Mouse (Mus musculus) Patski (cell line): ENCODE measurements around the gene Olfr1380. TPM values are rescaled to one million over a fixed set of nuclear protein-coding genes. Genes with fewer than 3 reads are reported as not detected.
"Not testable (repeated sequence)": the region's sequence is repeated elsewhere in the genome, so short reads cannot be mapped to it uniquely, and the experiment has no call there.

ENCODE experiments used
- ATAC-seq: fragments of 100-300 bp; one replicate; pipeline ENCODE4 v1.8.0; 2021
- CTCF ChIA-PET: fragments of 350-600 bp; sonication (Branson Sonifier 250); formaldehyde crosslinking; loops from one replicate; lab custom pipeline; 2022; ENCODE audit warnings: inconsistent platforms; lab: Charles Lee
- POLR2A ChIA-PET: fragments of 350-600 bp; sonication (Branson Sonifier 250); formaldehyde crosslinking; loops from one replicate; lab custom pipeline; 2022; ENCODE audit warnings: antibody characterized with exemption, inconsistent platforms; lab: Charles Lee
- DNase-seq: peaks from one replicate; pipeline ENCODE4 v3.0.0-alpha.2; 2011; ENCODE audit warnings: low read depth, low spot score
- H3K27me3 ChIP-seq: fragments of 371-371 bp; one replicate; pipeline ENCODE4 v1.5.1; 2021
- CTCF ChIP-seq: fragments of 100-300 bp; IDR thresholded peaks from one replicate; pipeline ENCODE4 v1.5.1; 2021
- in situ Hi-C: fragments of 300-500 bp; cut with MboI; formaldehyde crosslinking; loops from 3 replicates; pipeline ENCODE4 v1.11.1; 2018; ENCODE audit warnings: low pct_unique_long_range_greater_than_20kb, mixed read lengths
- polyA plus RNA-seq: library from polyadenylated mRNA; unstranded; gene quantifications from one replicate; pipeline ENCODE4 v1.2.3, GENCODE M21; 2021

The Olfr1380 gene
- not detected for polyA plus RNA-seq

DNA sequence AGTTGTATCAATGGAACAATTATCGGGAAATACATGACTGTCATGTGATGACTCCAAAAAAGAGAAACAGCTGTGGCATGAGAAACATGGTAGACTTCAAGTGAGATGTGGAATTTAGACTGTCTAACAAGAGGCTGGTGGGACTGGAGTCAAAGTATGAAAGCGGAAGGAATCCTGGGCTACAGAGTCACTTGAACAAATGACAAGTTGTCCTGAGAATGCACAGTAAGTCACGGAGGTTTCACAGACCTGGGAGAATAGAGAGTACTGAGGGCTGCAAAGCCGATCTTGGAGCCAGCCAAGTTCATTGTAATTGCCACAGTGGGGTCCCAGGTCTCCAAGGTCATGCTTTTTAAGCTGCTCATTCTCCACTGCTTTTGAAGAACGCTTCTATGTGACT is at the start of gene Olfr1380:
Olfr1380 (plus strand) TSS at position 301 of the 400 bp plus-strand sequence.
- in situ Hi-C loops, ATAC-seq, CTCF ChIA-PET, H3K27me3 ChIP-seq, POLR2A ChIA-PET, DNase-seq: not testable (repeated sequence)

- no peak for DNase-seq
- H3K27me3 ChIP-seq: peaks cover 9% of the 10 kb centered on the region
These were observed 38.6 kb upstream of the Olfr1380 start for GRCm38 (mm10) chr11:49518086-49518485.

GRCm38 (mm10) chr11:49519348-49519747 is 37.3 kb upstream of the Olfr1380 start, which contains the start of gene Olfr1383:
Gene Olfr1383, plus strand, starts transcription at chr11:49519648.
- ATAC-seq: no peak
- no peak for DNase-seq
- peaks cover 9% of the 10 kb centered on the region for H3K27me3 ChIP-seq
- in situ Hi-C loops: no loop called here
- TF ChIP-seq CTCF: no peak
- ChIA-PET POLR2A (no interaction called here), CTCF (no interaction called here)

More at GRCm38 (mm10) chr11:49518086-49518485, 38.6 kb upstream of the Olfr1380 start:
- no peak for TF ChIP-seq CTCF
- in situ Hi-C loops: no loop called here
- ChIA-PET CTCF (no interaction called here), POLR2A (no interaction called here)
- ATAC-seq: no peak

GRCm38 (mm10) chr11:49527947-49528346 is 28.7 kb upstream of the Olfr1380 start, which contains the start of gene Olfr1382:
Gene Olfr1382, plus strand, starts transcription at chr11:49528247.
- in situ Hi-C loops: loop anchor here (25.0 kb wide), 1 partner anchor 341 kb away; the partner anchor contains the start of gene Btnl9
- ChIA-PET POLR2A (no interaction called here), CTCF (no interaction called here)

DNA sequence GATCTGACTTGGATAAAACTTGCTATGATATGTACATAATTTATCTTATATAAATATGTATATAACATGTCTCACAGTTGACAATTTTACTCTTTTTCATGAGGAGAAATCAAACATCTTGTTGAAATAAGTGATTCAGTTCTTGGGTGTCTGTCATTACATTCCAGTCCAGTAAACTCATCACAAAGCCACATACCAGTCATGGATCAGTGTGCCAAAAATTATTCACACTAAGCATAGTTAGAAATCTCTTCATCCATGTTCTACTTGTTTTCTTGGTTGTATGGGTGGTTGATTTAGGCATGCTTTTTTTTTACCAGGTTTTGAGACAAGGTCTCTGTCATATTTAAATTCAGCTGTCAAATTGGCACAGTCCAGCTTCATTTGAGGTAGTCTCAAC is 23.9 kb upstream of the Olfr1380 start:
- peak; percentile 65 for ATAC-seq
- in situ Hi-C loops: loop anchor here (25.0 kb wide), 1 partner anchor 345 kb away; the partner anchor contains the start of gene Btnl9
- ChIA-PET POLR2A (no interaction called here), CTCF (no interaction called here)
- H3K27me3 ChIP-seq: no peaks in the 10 kb centered on the region
- DNase-seq: peak; percentile 15
- TF ChIP-seq CTCF: no peak

More at GRCm38 (mm10) chr11:49527947-49528346, 28.7 kb upstream of the Olfr1380 start, which contains the start of gene Olfr1382:
- TF ChIP-seq CTCF: no peak
- DNase-seq (no peak), ATAC-seq (no peak)
- H3K27me3 ChIP-seq: no peaks in the 10 kb centered on the region

DNA sequence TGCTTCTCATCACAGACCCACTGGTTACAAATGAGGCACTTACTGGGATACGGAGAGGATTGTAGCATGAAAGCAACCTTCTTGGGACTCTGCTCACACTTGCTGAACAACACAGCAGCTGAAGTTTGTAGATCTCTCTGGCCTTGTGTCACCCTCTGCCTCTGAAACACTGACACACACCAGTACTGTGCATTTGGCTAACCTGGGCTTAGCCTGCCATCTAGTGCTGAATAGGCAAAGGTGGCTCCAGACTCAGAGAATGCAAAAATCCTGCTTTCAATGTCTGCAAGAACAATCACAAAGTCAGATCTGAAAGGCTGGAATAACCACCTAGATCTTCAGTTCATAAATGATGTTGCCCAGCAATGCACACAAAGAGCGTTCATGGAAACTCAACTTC is 20.0 kb upstream of the Olfr1380 start:
- CTCF ChIA-PET, DNase-seq, H3K27me3 ChIP-seq, POLR2A ChIA-PET: not testable (repeated sequence)
- peak; percentile 59 for TF ChIP-seq CTCF
- peak; percentile 57 for ATAC-seq
- in situ Hi-C loops: loop anchor here (25.0 kb wide), 1 partner anchor 349 kb away; the partner anchor contains the start of gene Btnl9

- in situ Hi-C loops: loop anchor here (25.0 kb wide), 1 partner anchor 356 kb away; the partner anchor contains the start of gene Btnl9
- POLR2A ChIA-PET: interaction anchor here (0.6 kb wide), 1 partner anchor 110 kb away, joined by 4 read pairs; no protein-coding TSS in a partner anchor
- H3K27me3 ChIP-seq, CTCF ChIA-PET, ATAC-seq, DNase-seq: not testable (repeated sequence)
These were observed 13.5 kb upstream of the Olfr1380 start, which contains the start of gene Olfr1381 for GRCm38 (mm10) chr11:49543149-49543548. Gene Olfr1381, plus strand, starts transcription at chr11:49543449.

DNA sequence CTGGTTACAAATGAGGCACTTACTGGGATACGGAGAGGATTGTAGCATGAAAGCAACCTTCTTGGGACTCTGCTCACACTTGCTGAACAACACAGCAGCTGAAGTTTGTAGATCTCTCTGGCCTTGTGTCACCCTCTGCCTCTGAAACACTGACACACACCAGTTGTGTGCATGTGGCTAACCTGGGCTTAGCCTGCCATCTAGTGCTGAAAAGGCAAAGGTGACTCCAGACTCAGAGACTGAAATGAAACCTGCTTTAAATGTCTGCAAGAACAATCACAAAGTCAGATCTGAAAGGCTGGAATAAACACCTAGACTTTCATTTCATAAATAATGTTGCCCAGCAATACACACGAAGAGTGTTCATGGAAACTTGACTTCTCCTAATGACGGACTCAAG is 2.6 kb upstream of the Olfr1380 start:
- ATAC-seq: peak; percentile 60
- H3K27me3 ChIP-seq, in situ Hi-C loops, CTCF ChIA-PET, POLR2A ChIA-PET, DNase-seq: not testable (repeated sequence)
- TF ChIP-seq CTCF: peak; percentile 55

DNA sequence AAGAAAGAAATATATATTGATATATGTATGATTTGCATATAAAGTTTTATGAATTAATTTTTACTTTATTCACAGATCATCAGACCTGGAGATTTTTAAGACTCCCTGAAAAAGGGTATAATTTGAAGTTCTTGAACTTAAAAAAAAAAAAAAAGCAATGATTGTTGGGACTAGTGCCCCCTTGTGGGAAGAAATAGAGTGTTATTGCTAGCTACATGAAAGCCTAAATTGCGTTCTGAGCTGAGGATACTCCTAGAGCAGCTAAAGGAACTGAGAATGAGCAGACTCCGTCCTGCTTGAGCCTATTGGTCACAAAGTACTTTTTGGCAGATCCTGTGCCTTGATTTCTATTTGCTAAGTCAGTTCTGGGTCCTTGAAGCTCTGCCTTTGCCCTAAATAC is 18.4 kb downstream of the Olfr1380 start:
- DNase-seq, CTCF ChIA-PET, POLR2A ChIA-PET, ATAC-seq, in situ Hi-C loops, H3K27me3 ChIP-seq: not testable (repeated sequence)
- peak; percentile 17 for TF ChIP-seq CTCF

- POLR2A ChIA-PET, in situ Hi-C loops, H3K27me3 ChIP-seq, ATAC-seq, CTCF ChIA-PET, DNase-seq: not testable (repeated sequence)
These were observed 23.8 kb downstream of the Olfr1380 start for GRCm38 (mm10) chr11:49580452-49580851.

DNA sequence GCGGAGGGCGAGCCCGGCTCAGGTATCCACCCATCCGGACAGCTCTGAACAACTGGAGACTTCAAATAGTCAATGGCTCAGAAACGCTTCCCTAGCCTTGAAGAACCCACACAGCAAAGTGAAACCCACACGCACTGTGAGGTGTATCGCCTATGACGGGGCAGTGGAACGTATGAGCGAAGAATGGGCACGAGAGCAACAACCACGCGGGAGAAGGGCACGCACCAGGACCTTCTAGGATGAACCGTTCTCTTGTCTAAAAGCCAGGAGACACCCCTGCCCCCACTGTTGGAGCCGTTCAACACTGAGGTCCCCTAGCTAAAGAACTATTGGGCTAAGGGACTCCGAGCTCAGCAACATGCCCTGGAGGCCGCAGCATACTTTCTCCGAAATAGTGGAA is 33.5 kb downstream of the Olfr1380 start:
- ChIA-PET POLR2A (no interaction called here), CTCF (no interaction called here)
- DNase-seq (no peak), ATAC-seq (no peak)
- in situ Hi-C loops: no loop called here
- no peak for TF ChIP-seq CTCF
- no peaks in the 10 kb centered on the region for H3K27me3 ChIP-seq

DNA sequence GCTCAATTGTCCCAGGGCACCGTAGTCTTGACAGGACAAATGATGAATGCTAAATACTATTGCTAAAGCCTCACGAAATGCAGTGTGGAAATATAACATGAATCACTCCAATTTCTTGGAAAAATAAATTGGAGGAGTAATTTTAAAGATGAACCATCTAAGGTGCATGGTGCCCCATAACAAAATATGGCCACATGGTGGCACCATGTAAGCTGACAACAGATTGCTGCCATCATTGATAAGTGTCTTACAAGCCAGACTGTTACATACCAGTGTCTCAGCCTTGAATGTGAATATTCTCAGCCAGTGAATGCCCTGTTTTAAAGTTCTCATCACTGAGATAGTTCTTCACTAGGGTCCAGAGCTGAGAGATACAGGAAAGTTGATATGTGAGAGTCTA is 40.5 kb downstream of the Olfr1380 start:
- CTCF ChIA-PET, ATAC-seq, POLR2A ChIA-PET, H3K27me3 ChIP-seq, in situ Hi-C loops, DNase-seq: not testable (repeated sequence)

DNA sequence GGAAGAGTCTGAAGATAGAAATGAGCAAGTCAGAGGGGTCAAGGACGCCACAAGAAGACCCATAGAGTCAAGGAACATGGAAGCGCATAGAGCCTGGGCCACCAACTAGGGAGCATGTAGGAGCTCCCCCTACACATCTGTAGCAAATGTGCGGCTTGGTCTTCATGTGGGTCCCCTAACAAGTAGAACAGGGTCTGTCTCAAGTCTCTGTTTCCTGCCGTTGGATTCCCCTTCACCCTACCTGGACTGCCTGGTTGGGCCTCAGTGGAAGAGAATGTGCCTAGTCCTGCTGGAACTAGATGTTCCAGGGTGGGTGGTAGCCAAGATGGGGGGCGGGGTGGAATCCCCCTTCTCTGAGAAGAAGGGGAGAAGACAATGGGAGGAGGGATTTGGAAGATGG is 51.6 kb downstream of the Olfr1380 start:
- CTCF ChIA-PET, H3K27me3 ChIP-seq, ATAC-seq, POLR2A ChIA-PET, DNase-seq, in situ Hi-C loops: not testable (repeated sequence)

DNA sequence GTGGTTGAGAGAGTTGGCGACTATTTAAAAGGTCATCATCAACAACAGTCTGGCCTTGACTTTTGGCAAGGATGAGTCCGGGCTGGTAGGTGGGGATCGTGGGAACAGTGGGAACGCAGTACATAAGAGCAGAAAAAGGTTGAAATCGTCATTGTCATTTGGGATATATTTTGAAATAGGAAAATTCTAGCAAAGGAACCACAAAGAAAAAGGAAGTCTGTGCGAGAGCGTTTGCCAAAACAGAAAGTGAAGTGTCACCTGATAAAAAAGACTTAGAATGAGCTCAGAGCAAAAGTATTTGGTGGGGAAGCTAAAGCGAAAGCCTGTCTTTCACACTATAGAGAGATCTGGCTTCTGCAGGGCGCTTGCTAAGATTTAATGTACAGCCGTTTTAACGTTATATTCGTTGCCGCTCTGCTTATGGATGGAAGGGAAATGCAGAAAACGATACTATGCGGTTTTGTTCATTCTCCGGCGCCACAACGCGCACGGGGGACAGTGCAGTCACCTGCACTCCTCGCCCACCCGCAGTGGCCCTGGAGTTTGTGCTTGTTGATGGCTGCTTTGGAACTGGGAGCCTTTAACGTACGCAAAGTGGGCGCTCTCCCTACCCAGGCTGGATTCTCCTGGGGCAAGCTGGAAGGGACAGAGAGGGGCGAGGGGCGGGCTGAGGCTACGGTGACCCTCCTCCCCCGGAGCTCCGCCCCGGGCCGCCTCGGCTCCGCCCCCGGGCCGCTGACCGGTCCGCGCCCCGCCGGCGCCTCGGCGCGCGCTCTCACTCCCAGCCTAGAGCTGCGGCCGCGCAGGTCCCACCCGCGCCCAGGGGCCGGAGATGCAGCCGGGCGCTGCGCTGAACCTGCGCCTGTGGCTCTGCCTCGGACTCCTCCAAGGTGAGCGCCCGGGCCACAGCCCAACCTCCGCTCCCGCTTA is 52.5 kb downstream of the Olfr1380 start, which contains the start of gene Flt4:
Flt4 (plus strand) TSS at position 326 of the 930 bp plus-strand sequence.
- CTCF ChIA-PET, POLR2A ChIA-PET, H3K27me3 ChIP-seq, DNase-seq, in situ Hi-C loops: not testable (repeated sequence)
- peak; percentile 89 for ATAC-seq
